Mouse (Mus musculus): Measurements from ENCODE around the gene Tbx19. TPM values are rescaled to one million over a fixed set of nuclear protein-coding genes. Genes with fewer than 3 reads are reported as not detected.

The Tbx19 gene
- polyA plus RNA-seq, 1 experiment from 2014 or later, result not detected

- Histone ChIP-seq H3K4me3 (no peak overlapping the region), H3K27me3 (no peaks in the 10 kb centered on the region), H3K9me3 (replicated peaks) (no peaks in the 10 kb centered on the region), H3K4me1 (no peaks in the 10 kb centered on the region), H3K9ac (no peak overlapping the region), H3K36me3 (no peaks in the 10 kb centered on the region), H3K4me2 (replicated peaks) (no peak overlapping the region), H3K27ac (no peak overlapping the region)
- 82% methylated on average over 6 of the region's 6 CpGs for WGBS
- no peak for ATAC-seq (ENCODE audit: low FRiP score)
Measured at GRCm38 (mm10) chr1:165178075-165178474, 17.5 kb upstream of the Tbx19 start.

GRCm38 (mm10) chr1:165174059-165174616 lies 13.6 kb upstream of the Tbx19 start:
- H3K4me2 ChIP-seq (replicated peaks), result no peak overlapping the region
- WGBS, result 61% methylated on average over 9 of the region's 9 CpGs
- H3K9ac ChIP-seq, result no peak overlapping the region
- no peaks in the 10 kb centered on the region for H3K9me3 ChIP-seq (replicated peaks)
- no peaks in the 10 kb centered on the region for H3K36me3 ChIP-seq
- H3K4me1 ChIP-seq, result no peaks in the 10 kb centered on the region
- H3K4me3 ChIP-seq, result no peak overlapping the region
- H3K27ac ChIP-seq, result no peak overlapping the region
- ATAC-seq (ENCODE audit: low FRiP score), result no peak
- no peaks in the 10 kb centered on the region for H3K27me3 ChIP-seq

DNA sequence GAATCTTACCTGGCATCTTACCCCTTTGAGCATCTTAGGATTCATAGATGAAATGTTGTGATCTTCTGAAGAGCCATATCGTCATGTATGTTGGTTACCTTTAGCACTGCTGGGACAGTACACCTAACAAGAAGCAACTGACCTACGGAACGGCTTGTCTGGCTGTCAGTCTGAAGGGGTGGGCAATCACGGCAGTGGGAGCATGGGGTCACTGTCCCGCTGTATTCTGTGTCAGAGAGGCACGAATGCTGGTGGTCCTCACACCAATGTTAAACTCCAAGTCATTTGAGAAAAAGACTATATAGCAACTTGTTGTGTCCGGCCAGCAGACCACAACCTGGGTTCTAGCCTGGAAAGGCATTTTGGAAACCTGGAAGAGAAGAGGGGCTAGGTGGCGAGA lies 10.7 kb upstream of the Tbx19 start:
- H3K9ac ChIP-seq, result no peak overlapping the region
- no peak overlapping the region for H3K4me3 ChIP-seq
- whole genome bisulfite sequencing, result 81% methylated on average over 8 of the region's 8 CpGs
- H3K27ac ChIP-seq, result no peak overlapping the region
- H3K27me3 ChIP-seq, result no peaks in the 10 kb centered on the region
- H3K9me3 ChIP-seq (replicated peaks), result no peaks in the 10 kb centered on the region
- no peaks in the 10 kb centered on the region for H3K4me1 ChIP-seq
- H3K4me2 ChIP-seq (replicated peaks), result no peak overlapping the region
- H3K36me3 ChIP-seq, result no peaks in the 10 kb centered on the region
- no peak for ATAC-seq (ENCODE audit: low FRiP score)

DNA sequence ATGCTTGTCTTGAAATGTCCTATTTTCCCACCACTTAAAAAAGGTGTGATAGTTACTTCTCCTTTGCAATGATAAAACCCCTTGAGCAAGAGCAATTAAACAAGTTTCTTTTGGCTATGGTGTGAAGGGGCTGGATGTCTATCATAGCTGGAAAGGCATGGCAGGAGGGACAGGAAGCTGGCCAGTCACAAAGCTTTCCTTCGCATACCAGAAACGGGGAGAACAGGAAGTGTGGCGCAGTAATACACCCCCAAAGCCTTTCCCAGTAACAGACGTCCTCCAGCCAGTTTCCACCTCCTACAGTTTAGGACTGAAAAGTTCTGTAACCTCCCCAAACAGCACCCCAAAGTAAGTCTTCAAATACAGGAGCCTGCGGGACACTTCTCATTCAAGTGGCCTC lies 9.6 kb upstream of the Tbx19 start:
- H3K27me3 ChIP-seq, result no peaks in the 10 kb centered on the region
- H3K4me2 ChIP-seq (replicated peaks), result no peak overlapping the region
- H3K4me3 ChIP-seq, result no peak overlapping the region
- H3K9me3 ChIP-seq (replicated peaks), result no peaks in the 10 kb centered on the region
- H3K9ac ChIP-seq, result no peak overlapping the region
- H3K4me1 ChIP-seq, result no peaks in the 10 kb centered on the region
- ATAC-seq (ENCODE audit: low FRiP score), result no peak
- WGBS, result 82% methylated on average over 5 of the region's 5 CpGs
- no peaks in the 10 kb centered on the region for H3K36me3 ChIP-seq
- no peak overlapping the region for H3K27ac ChIP-seq

DNA sequence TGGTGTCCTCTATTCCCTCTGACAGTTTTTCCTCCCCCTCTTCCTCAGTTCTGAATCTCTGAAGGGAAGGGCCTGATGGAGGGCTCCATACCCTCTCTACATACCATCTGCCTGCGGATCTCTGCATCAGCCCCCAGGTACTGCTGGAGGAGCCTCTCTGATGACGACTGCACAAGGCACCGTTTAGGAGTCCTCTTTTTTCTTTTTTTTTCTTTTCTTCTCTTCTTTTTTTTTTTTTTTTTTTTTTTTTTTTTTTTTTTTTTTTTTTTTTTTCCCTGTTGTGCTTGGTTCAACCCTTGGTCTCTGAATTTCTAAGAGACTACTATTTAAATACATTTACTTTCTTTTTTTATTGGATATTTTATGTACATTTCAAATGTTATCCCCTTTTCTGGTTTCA lies 8.9 kb upstream of the Tbx19 start:
- no peak for ATAC-seq (ENCODE audit: low FRiP score)
- H3K9ac ChIP-seq, result no peak overlapping the region
- WGBS, result 85% methylated on average over 3 of the region's 3 CpGs

GRCm38 (mm10) chr1:165164920-165165319 lies 4.3 kb upstream of the Tbx19 start:
- Histone ChIP-seq H3K36me3 (no peaks in the 10 kb centered on the region), H3K9ac (no peak overlapping the region), H3K4me1 (no peaks in the 10 kb centered on the region), H3K4me2 (replicated peaks) (no peak overlapping the region), H3K27ac (no peak overlapping the region), H3K9me3 (replicated peaks) (no peaks in the 10 kb centered on the region), H3K27me3 (no peaks in the 10 kb centered on the region), H3K4me3 (no peak overlapping the region)
- 82% methylated on average over 6 of the region's 6 CpGs for whole genome bisulfite sequencing
- no peak for ATAC-seq (ENCODE audit: low FRiP score)

More for the DNA sequence above, 8.9 kb upstream of the Tbx19 start:
- H3K9me3 ChIP-seq (replicated peaks), result no peaks in the 10 kb centered on the region
- no peaks in the 10 kb centered on the region for H3K36me3 ChIP-seq
- no peaks in the 10 kb centered on the region for H3K4me1 ChIP-seq
- H3K4me2 ChIP-seq (replicated peaks), result no peak overlapping the region
- H3K4me3 ChIP-seq, result no peak overlapping the region
- H3K27ac ChIP-seq, result no peak overlapping the region
- H3K27me3 ChIP-seq, result no peaks in the 10 kb centered on the region

DNA sequence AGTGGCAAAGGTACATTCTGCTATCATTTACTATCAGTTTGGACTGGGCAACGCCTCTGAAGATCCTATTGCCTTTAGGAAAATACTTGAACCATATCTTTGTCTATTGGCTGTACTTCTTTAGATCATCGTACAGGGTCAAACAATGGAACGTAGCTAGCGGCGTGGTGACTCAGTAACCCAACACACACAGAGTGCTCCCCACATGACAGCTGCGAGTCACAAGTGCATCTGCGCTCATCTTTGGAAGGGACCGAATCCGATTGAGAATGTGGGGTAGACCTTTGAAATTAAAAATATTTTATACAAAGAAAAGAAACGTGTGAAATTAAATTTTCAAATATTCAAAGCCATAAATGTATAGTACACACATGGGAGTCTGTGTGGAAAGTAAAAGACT lies 1.7 kb downstream of the Tbx19 start:
- no peak overlapping the region for H3K9ac ChIP-seq
- H3K4me1 ChIP-seq, result no peaks in the 10 kb centered on the region
- H3K27me3 ChIP-seq, result no peaks in the 10 kb centered on the region
- no peak overlapping the region for H3K4me3 ChIP-seq
- H3K36me3 ChIP-seq, result no peaks in the 10 kb centered on the region
- H3K4me2 ChIP-seq (replicated peaks), result no peak overlapping the region
- ATAC-seq (ENCODE audit: low FRiP score), result no peak
- H3K9me3 ChIP-seq (replicated peaks), result no peaks in the 10 kb centered on the region
- H3K27ac ChIP-seq, result no peak overlapping the region
- WGBS, result 79% methylated on average over 10 of the region's 10 CpGs

DNA sequence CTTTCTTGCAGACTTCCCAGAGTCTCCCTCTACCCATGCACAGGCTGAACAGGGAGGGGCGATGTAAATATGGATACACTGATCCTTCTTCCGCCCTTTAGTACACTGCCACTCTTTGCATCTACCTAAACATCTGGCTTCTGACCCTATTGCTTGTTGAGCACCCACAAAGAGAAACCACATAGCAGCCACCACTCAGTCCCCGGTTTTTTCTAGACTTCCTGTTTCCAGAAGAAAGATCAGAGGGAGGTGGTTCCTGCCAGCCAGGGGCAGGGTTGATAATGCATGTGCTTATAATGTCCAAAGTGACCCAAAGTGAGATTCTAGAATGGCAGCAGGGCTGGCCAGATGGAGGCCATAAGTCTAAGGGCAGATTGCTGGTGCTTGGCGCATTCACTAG lies 6.4 kb downstream of the Tbx19 start:
- WGBS, result 88% methylated on average over 4 of the region's 4 CpGs
- no peaks in the 10 kb centered on the region for H3K36me3 ChIP-seq
- H3K4me3 ChIP-seq, result no peak overlapping the region
- H3K9me3 ChIP-seq (replicated peaks), result no peaks in the 10 kb centered on the region
- H3K4me1 ChIP-seq, result no peaks in the 10 kb centered on the region
- no peaks in the 10 kb centered on the region for H3K27me3 ChIP-seq
- H3K4me2 ChIP-seq (replicated peaks), result no peak overlapping the region
- H3K9ac ChIP-seq, result no peak overlapping the region
- no peak overlapping the region for H3K27ac ChIP-seq
- ATAC-seq (ENCODE audit: low FRiP score), result no peak

DNA sequence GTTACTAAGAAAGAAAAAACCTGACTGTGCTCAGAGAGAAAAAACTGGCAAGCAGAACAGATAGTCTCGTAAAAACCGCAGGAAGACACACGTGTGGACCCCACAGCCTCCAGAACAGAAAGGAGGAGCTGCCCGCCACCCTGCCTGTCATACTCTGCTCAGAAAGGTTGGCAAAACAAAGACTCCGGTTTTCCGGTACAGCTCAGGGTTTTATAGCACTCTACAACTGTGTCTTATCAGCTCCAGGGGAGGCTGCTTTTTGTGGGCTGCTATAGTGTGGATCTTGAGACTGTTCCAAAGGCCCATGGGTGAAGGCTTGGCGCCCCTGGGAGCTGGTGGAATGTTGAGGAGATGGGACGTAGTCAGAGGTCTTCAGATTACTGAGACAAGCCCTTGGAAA lies 9.4 kb downstream of the Tbx19 start:
- WGBS, result 76% methylated on average over 8 of the region's 8 CpGs
- Histone ChIP-seq H3K4me3 (no peak overlapping the region), H3K4me1 (no peaks in the 10 kb centered on the region), H3K9me3 (replicated peaks) (no peaks in the 10 kb centered on the region), H3K27ac (no peak overlapping the region), H3K36me3 (no peaks in the 10 kb centered on the region), H3K27me3 (no peaks in the 10 kb centered on the region), H3K9ac (no peak overlapping the region), H3K4me2 (replicated peaks) (no peak overlapping the region)
- ATAC-seq (ENCODE audit: low FRiP score), result no peak

DNA sequence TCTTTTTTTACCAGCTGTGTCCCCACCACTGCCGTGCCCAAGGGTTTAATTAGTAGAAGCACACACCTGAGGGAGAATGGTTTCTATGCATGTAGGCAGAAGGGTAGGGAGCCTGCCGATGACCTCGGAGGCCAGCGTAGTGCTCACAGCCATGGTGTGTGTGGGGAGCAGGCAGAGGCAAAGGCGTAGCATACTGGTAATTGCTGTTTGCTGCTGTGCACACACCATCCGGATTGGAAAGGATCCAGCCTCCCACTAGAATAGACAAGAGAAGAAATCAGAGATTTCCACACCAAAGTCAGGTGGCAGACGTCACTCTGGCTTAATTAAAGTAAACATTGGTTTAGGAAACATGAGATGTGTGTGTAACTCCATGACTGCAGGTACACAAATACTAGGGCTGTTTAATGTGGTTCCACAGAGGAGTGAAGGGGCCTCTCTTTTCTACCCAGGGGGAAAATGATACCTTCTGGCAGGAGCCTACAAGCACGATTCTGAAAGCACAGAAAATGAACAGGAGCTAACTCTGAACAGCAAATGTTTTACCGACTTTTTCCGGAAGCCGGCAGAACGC lies 18.1 kb downstream of the Tbx19 start:
- H3K4me1 ChIP-seq, result no peaks in the 10 kb centered on the region
- H3K36me3 ChIP-seq, result no peaks in the 10 kb centered on the region
- no peak overlapping the region for H3K9ac ChIP-seq
- no peak overlapping the region for H3K4me2 ChIP-seq (replicated peaks)
- no peaks in the 10 kb centered on the region for H3K27me3 ChIP-seq
- ATAC-seq (ENCODE audit: low FRiP score), result no peak
- no peak overlapping the region for H3K4me3 ChIP-seq
- 81% methylated on average over 12 of the region's 12 CpGs for WGBS
- no peak overlapping the region for H3K27ac ChIP-seq
- no peaks in the 10 kb centered on the region for H3K9me3 ChIP-seq (replicated peaks)

- 91% methylated on average over 3 of the region's 3 CpGs for WGBS
- Histone ChIP-seq H3K9me3 (replicated peaks) (no peaks in the 10 kb centered on the region), H3K4me1 (no peaks in the 10 kb centered on the region), H3K27me3 (no peaks in the 10 kb centered on the region), H3K4me2 (replicated peaks) (no peak overlapping the region), H3K27ac (no peak overlapping the region), H3K9ac (no peak overlapping the region), H3K4me3 (no peak overlapping the region), H3K36me3 (no peaks in the 10 kb centered on the region)
- ATAC-seq (ENCODE audit: low FRiP score), result no peak
Measured at GRCm38 (mm10) chr1:165140227-165140626, 20.3 kb downstream of the Tbx19 start.

DNA sequence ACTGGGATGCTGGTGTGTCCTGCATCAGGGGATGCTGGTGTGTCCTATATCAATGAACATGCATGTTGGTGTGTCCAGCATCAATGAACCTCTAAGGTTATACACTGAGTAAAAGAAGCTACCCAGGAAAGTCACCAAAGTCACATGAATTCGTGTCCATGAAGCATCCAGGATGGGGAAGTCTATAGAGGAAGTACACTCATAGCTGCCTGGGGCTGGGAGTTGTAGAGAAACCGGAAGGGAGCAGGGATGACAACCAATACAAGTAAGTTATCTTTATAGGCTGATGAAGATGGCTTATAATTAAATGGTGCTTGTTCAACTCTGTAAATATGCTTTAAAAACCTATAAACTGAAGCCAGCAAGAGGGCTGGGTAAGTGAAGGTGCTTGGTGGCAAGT lies 26.7 kb downstream of the Tbx19 start:
- Histone ChIP-seq H3K27me3 (no peaks in the 10 kb centered on the region), H3K9me3 (replicated peaks) (no peaks in the 10 kb centered on the region), H3K4me1 (no peaks in the 10 kb centered on the region), H3K4me2 (replicated peaks) (no peak overlapping the region), H3K27ac (no peak overlapping the region), H3K36me3 (no peaks in the 10 kb centered on the region), H3K4me3 (no peak overlapping the region), H3K9ac (no peak overlapping the region)
- WGBS, result 80% methylated on average over 2 of the region's 2 CpGs
- no peak for ATAC-seq (ENCODE audit: low FRiP score)

GRCm38 (mm10) chr1:165133279-165133678 lies 27.3 kb downstream of the Tbx19 start:
- ATAC-seq (ENCODE audit: low FRiP score), result no peak
- H3K9ac ChIP-seq, result no peak overlapping the region
- H3K27me3 ChIP-seq, result no peaks in the 10 kb centered on the region
- H3K36me3 ChIP-seq, result no peaks in the 10 kb centered on the region
- WGBS, result 74% methylated on average over 5 of the region's 5 CpGs
- no peak overlapping the region for H3K4me2 ChIP-seq (replicated peaks)
- no peaks in the 10 kb centered on the region for H3K9me3 ChIP-seq (replicated peaks)
- no peaks in the 10 kb centered on the region for H3K4me1 ChIP-seq
- no peak overlapping the region for H3K27ac ChIP-seq
- no peak overlapping the region for H3K4me3 ChIP-seq
